Comparison of ENCODE assay signal across 8 mouse cellular contexts in genomic region chr11:96271541-96272011, GRCm38 (mm10). TPM values are rescaled to one million over a fixed set of nuclear protein-coding genes. Genes with fewer than 3 reads are reported as not detected.
DNase-seq lines count a peak whose midpoint lies in the region; ATAC-seq lines count a peak whose summit lies in the region.

No protein-coding gene starts in this region.

- no peak for DNase-seq in heart, embryonic 10.5 days (ENCODE audit: low spot score)
- DNase-seq in heart, postnatal 4 days = no peak
- DNase-seq in ES-CJ7 (ENCODE audit: low read depth, low spot score) (peak; percentile 70), MN1 (ENCODE audit: low spot score) (no peak)
- no peak for DNase-seq in intestine, embryonic 14.5 days (ENCODE audit: low spot score)
- no peak for DNase-seq in thymus, adult 18-20 months
- no peak for DNase-seq in spleen, postnatal 4 days (ENCODE audit: low spot score in 2 of 2)

- peak overlapping the region; percentile 49 for H3K4me2 ChIP-seq in intestine, embryonic 14.5 days (ENCODE audit: low read length)
- peak overlapping the region; percentile 25; the same call in 1 of the 2 replicates for H3K4me2 ChIP-seq in liver, embryonic 15.5 days

- no peaks in the 10 kb centered on the region for H3K9me3 ChIP-seq in heart, embryonic 10.5 days
- H3K9me3 ChIP-seq in intestine, embryonic 14.5 days (ENCODE audit: control insufficient read depth, low read length) = no peaks in the 10 kb centered on the region
- H3K9me3 ChIP-seq in liver, embryonic 15.5 days (replicated peaks) = no peaks in the 10 kb centered on the region

- no peak overlapping the region for H3K27ac ChIP-seq in heart, embryonic 10.5 days
- peak overlapping the region; percentile 41; the same call in 1 of the 2 replicates for H3K27ac ChIP-seq in intestine, embryonic 14.5 days (ENCODE audit: low read depth)
- no peak overlapping the region for H3K27ac ChIP-seq in liver, embryonic 15.5 days (replicated peaks)

- H3K36me3 ChIP-seq in heart, embryonic 10.5 days = no peaks in the 10 kb centered on the region
- H3K36me3 ChIP-seq in intestine, embryonic 14.5 days (ENCODE audit: control insufficient read depth, insufficient read depth, low read length) = no peaks in the 10 kb centered on the region
- no peaks in the 10 kb centered on the region for H3K36me3 ChIP-seq in liver, embryonic 15.5 days (replicated peaks)

- H3K9ac ChIP-seq in intestine, embryonic 14.5 days (ENCODE audit: low read length) = peak overlapping the region; percentile 25; the same call in 1 of the 2 replicates
- no peak overlapping the region for H3K9ac ChIP-seq in liver, embryonic 15.5 days

- peaks cover 100% of the 10 kb centered on the region for H3K27me3 ChIP-seq in heart, embryonic 10.5 days (ENCODE audit: insufficient read depth, poor library complexity, severe bottlenecking)
- peaks cover 100% of the 10 kb centered on the region for H3K27me3 ChIP-seq in intestine, embryonic 14.5 days (replicated peaks; ENCODE audit: control insufficient read depth, insufficient read depth, low read length)
- H3K27me3 ChIP-seq in liver, embryonic 15.5 days = peaks cover 98% of the 10 kb centered on the region

- H3K4me1 ChIP-seq in heart, embryonic 10.5 days = peaks cover 18% of the 10 kb centered on the region
- 0 out of 2 replicates have a peak, but pooled peaks cover 15% of the 10 kb centered on the region for H3K4me1 ChIP-seq in intestine, embryonic 14.5 days (replicated peaks; ENCODE audit: control insufficient read depth, insufficient read depth, low read length)
- H3K4me1 ChIP-seq in liver, embryonic 15.5 days (replicated peaks) = no peaks in the 10 kb centered on the region

- peak; percentile 63 for ATAC-seq in intestine, embryonic 14.5 days (replicated peaks; ENCODE audit: low FRiP score, low TSS enrichment, low read depth)
- ATAC-seq in liver, embryonic 15.5 days (ENCODE audit: insufficient read depth) = no peak

- WGBS in heart, embryonic 10.5 days = 0% methylated on average over 52 of the region's 52 CpGs
- WGBS in intestine, embryonic 14.5 days = 1% methylated on average over 52 of the region's 52 CpGs
- under 1% methylated on average over 52 of the region's 52 CpGs for WGBS in liver, embryonic 15.5 days (ENCODE audit: insufficient replicate concordance)

- peak overlapping the region; percentile 43 for H3K4me3 ChIP-seq in heart, embryonic 10.5 days
- H3K4me3 ChIP-seq in intestine, embryonic 14.5 days (ENCODE audit: low read depth, low read length) = peak overlapping the region; percentile 30
- no peak overlapping the region for H3K4me3 ChIP-seq in liver, embryonic 15.5 days (replicated peaks)

RNA-seq across cellular contexts. Expression of gene Hoxb9, which starts 0.3 kb away (rescaled TPM):
- polyA plus RNA-seq in heart, embryonic 10.5 days (2016; fragmentation: Nextera tagmentation; extraction: Ambion mirVana) = 0.75 TPM in 1 of 2 replicates, not detected in the other
- total RNA-seq in heart, postnatal 4 days (2021) = not detected
- 1.0 and 1.1 TPM in 2 replicates for polyA plus RNA-seq in intestine, embryonic 14.5 days (2014; fragmentation: Nextera tagmentation; extraction: Ambion mirVana)
- polyA plus RNA-seq in liver, embryonic 15.5 days (2015; fragmentation: Nextera tagmentation; extraction: Ambion mirVana) = not detected in 2 replicates

RNA-seq across cellular contexts. Expression of gene Hoxb8, which starts 10.1 kb away (rescaled TPM):
- 0.30 TPM in 1 of 2 replicates, not detected in the other for polyA plus RNA-seq in heart, embryonic 10.5 days (2016; fragmentation: Nextera tagmentation; extraction: Ambion mirVana)
- total RNA-seq in heart, postnatal 4 days (2021) = not detected
- 1.5 and 1.7 TPM in 2 replicates for polyA plus RNA-seq in intestine, embryonic 14.5 days (2014; fragmentation: Nextera tagmentation; extraction: Ambion mirVana)
- not detected in 2 replicates for polyA plus RNA-seq in liver, embryonic 15.5 days (2015; fragmentation: Nextera tagmentation; extraction: Ambion mirVana)

RNA-seq across cellular contexts. Expression of gene Hoxb7, which starts 14.8 kb away (rescaled TPM):
- 0.11 and 1.3 TPM in 2 replicates for polyA plus RNA-seq in heart, embryonic 10.5 days (2016; fragmentation: Nextera tagmentation; extraction: Ambion mirVana)
- total RNA-seq in heart, postnatal 4 days (2021) = under 1 TPM in 1 of 2 experiments, not detected in 1; 0.24 TPM
- 11.7 and 13.2 TPM in 2 replicates for polyA plus RNA-seq in intestine, embryonic 14.5 days (2014; fragmentation: Nextera tagmentation; extraction: Ambion mirVana)
- polyA plus RNA-seq in liver, embryonic 15.5 days (2015; fragmentation: Nextera tagmentation; extraction: Ambion mirVana) = 0.15 and 0.24 TPM in 2 replicates

RNA-seq across cellular contexts. Expression of gene Hoxb6, which starts 20.7 kb away (rescaled TPM):
- 0.42 and 2.2 TPM in 2 replicates for polyA plus RNA-seq in heart, embryonic 10.5 days (2016; fragmentation: Nextera tagmentation; extraction: Ambion mirVana)
- not detected for total RNA-seq in heart, postnatal 4 days (2021)
- polyA plus RNA-seq in intestine, embryonic 14.5 days (2014; fragmentation: Nextera tagmentation; extraction: Ambion mirVana) = 18.1 and 24.1 TPM in 2 replicates
- 0.06 TPM in 1 of 2 replicates, not detected in the other for polyA plus RNA-seq in liver, embryonic 15.5 days (2015; fragmentation: Nextera tagmentation; extraction: Ambion mirVana)

RNA-seq across cellular contexts. Expression of gene Hoxb5, which starts 31.6 kb away (rescaled TPM):
- polyA plus RNA-seq in heart, embryonic 10.5 days (2016; fragmentation: Nextera tagmentation; extraction: Ambion mirVana) = 1.0 and 5.2 TPM in 2 replicates
- total RNA-seq in heart, postnatal 4 days (2021) = under 1 TPM in 1 of 2 experiments, not detected in 1; 0.32 TPM
- 49.6 and 51.6 TPM in 2 replicates for polyA plus RNA-seq in intestine, embryonic 14.5 days (2014; fragmentation: Nextera tagmentation; extraction: Ambion mirVana)
- 0.30 and 0.37 TPM in 2 replicates for polyA plus RNA-seq in liver, embryonic 15.5 days (2015; fragmentation: Nextera tagmentation; extraction: Ambion mirVana)
